Mouse (Mus musculus) forebrain, embryonic 11.5 days (tissue): ENCODE measurements at regions not wholly inside any gene's neighbourhood (a gene's known extent, or its start where the extent isn't known, plus 50 kb on each side); places are given as distances from the start of the nearest gene placed in this dataset.
A peak's percentile ranks its signal among the peaks of the same experiment; 100 is the strongest.

ENCODE experiments used
- ATAC-seq: fragments of 200-750 bp; cut with Nextera tagmentation; replicated peaks from 2 replicates; pipeline ENCODE4 v1.8.0; 2017; ENCODE audit warnings: moderate TSS enrichment; ENCODE audit not compliant: low FRiP score
- DNase-seq: peaks from one replicate; pipeline ENCODE4 v3.0.0-alpha.2; 2017; ENCODE audit warnings: low spot score
- H3K27ac ChIP-seq: fragments of 300-500 bp; sonication (generic); 2 replicates; pipeline ENCODE4 v1.5.1; 2014; ENCODE audit warnings: low read depth, low read length
- H3K27me3 ChIP-seq: fragments of 300-500 bp; sonication (generic); 2 replicates; pipeline ENCODE4 v1.6.1; 2014; ENCODE audit warnings: mild to moderate bottlenecking, low read length, mixed read lengths; ENCODE audit not compliant: control insufficient read depth, insufficient read depth
- H3K36me3 ChIP-seq: fragments of 300-500 bp; sonication (generic); 2 replicates; pipeline ENCODE4 v1.6.1; 2014; ENCODE audit warnings: mild to moderate bottlenecking, low read length, moderate library complexity, mixed read lengths; ENCODE audit not compliant: control insufficient read depth, insufficient read depth
- H3K4me1 ChIP-seq: fragments of 300-500 bp; sonication (generic); replicated peaks from 2 replicates; pipeline ENCODE4 v1.6.1; 2014; ENCODE audit warnings: low read length, mixed read lengths; ENCODE audit not compliant: control insufficient read depth, insufficient read depth
- H3K4me2 ChIP-seq: fragments of 300-500 bp; sonication (generic); 2 replicates; pipeline ENCODE4 v1.6.1; 2014; ENCODE audit warnings: low read depth, mild to moderate bottlenecking, low read length, moderate library complexity, mixed read lengths; ENCODE audit not compliant: severe bottlenecking
- H3K4me3 ChIP-seq: fragments of 300-500 bp; sonication (generic); 2 replicates; pipeline ENCODE4 v1.5.1; 2014; ENCODE audit warnings: low read depth, low read length
- H3K9ac ChIP-seq: fragments of 300-500 bp; sonication (generic); 2 replicates; pipeline ENCODE4 v1.6.1; 2014; ENCODE audit warnings: low read length
- H3K9me3 ChIP-seq: fragments of 300-500 bp; sonication (generic); 2 replicates; pipeline ENCODE4 v1.6.1; 2016; ENCODE audit warnings: low read length, mixed read lengths; ENCODE audit not compliant: control insufficient read depth
- WGBS: fragments of 180-500 bp; shearing (Covaris S2); extraction: QIAGEN DNeasy Blood & Tissue Kit; methylation state at CpG from one replicate; pipeline ENCODE4 v1.1.7; 2014; 5-methylcytosine and 5-hydroxymethylcytosine counted together

DNA sequence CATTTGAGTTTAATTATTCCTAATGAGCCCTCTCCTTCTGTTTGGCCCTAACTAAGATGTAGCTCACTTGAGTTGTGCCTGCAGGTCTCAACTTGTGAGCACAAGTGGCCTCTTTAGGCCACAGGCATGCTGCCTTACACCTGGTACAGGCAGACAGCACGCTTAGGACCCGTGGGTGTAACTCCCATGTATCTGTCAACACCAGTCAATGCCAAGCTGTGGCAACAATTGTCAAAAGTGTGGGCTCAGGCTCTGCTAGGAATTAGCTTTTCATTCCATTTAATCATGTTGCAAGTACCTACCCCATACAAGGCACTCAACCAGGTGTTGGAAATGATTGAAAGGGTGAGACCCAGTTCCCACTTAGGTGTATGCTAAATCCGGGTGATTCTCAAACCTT, 322.3 kb upstream of the G2e3 start:
- Histone ChIP-seq H3K4me2 (no peak overlapping the region), H3K27ac (no peak overlapping the region), H3K36me3 (no peaks in the 10 kb centered on the region), H3K9ac (no peak overlapping the region), H3K9me3 (no peaks in the 10 kb centered on the region), H3K4me3 (no peak overlapping the region), H3K4me1 (no peaks in the 10 kb centered on the region), H3K27me3 (no peaks in the 10 kb centered on the region)
- no peak for DNase-seq
- ATAC-seq = no peak
- WGBS = 86% methylated on average over 3 of the region's 3 CpGs

DNA sequence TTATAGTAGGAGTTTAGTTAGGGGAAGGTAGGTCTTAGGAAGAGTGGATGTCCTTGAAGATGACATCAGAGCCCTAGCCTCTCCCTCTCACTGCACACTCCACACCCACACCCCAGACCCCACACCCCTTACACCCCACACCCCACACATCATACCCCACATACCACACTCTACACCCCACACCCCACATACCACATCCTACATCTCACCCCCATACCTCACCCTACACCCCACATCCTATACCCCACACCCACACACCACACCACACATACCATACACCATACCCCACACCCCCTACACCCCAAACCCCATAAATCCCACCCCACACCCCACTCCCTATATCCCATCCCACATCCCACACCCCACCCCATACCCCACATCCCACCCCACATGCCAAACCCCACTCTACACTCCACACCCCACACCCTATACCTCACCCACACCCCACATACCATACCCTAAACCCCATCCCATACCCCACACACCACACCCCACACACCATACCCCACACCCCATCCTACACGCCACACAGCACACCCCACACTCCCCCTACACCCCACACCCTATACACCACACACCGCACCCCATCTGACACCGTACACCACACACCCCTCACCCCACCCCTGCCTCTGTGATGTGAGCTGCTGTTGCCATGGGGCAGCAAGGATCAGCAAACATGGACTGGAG, 323.7 kb upstream of the G2e3 start:
- no peaks in the 10 kb centered on the region for H3K4me1 ChIP-seq
- H3K27ac ChIP-seq = no peak overlapping the region
- no peaks in the 10 kb centered on the region for H3K27me3 ChIP-seq
- no peak overlapping the region for H3K4me3 ChIP-seq
- no peak; the same call in 1 of the 2 replicates for ATAC-seq
- DNase-seq = no peak
- no peaks in the 10 kb centered on the region for H3K36me3 ChIP-seq
- 89% methylated on average over 3 of the region's 3 CpGs for WGBS
- no peak overlapping the region for H3K4me2 ChIP-seq
- no peak overlapping the region for H3K9ac ChIP-seq
- no peaks in the 10 kb centered on the region for H3K9me3 ChIP-seq

DNA sequence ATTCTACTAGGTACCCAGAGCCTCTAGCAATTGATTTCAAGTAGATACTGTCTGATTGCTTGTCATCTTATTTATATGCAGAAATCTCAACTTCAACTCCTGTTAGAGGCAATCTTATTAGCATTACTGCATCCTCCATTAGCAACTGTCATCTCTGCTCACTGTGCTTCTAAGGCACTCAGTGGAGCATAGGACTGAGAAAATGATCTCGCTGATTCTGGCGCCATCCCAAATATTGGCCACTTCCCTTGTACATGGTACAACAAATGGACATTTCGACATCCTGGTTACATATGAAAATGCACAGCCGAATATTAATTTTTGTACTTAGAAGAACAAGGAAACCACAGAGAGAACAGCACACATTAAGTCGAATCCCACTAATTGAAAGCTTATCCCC, 329.7 kb upstream of the G2e3 start:
- Histone ChIP-seq H3K9ac (no peak overlapping the region), H3K4me3 (no peak overlapping the region), H3K27me3 (no peaks in the 10 kb centered on the region), H3K27ac (no peak overlapping the region), H3K36me3 (no peaks in the 10 kb centered on the region), H3K9me3 (no peaks in the 10 kb centered on the region), H3K4me2 (no peak overlapping the region), H3K4me1 (no peaks in the 10 kb centered on the region)
- no peak for ATAC-seq
- WGBS = 91% methylated on average over 5 of the region's 5 CpGs
- DNase-seq = no peak

DNA sequence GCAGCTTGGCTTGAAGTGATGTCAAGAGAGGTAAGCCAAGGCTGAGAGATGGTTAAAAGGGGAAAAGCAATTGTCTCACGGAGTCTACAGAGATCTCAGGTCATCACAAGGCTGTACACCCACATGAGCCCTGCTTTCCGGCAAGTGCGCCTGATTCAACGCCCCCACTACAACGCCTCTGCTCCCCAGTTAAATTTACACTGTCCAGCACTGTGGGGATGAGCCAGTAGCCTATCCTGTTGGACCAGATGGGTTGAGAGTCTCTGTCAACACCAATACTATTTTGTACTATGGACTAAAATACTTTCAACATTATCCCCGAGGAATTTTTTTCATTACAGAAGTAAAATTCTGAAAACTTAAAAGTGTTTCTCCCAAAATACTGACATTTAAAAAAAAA, 331.8 kb upstream of the G2e3 start:
- Histone ChIP-seq H3K4me3 (no peak overlapping the region), H3K9ac (no peak overlapping the region), H3K27me3 (no peaks in the 10 kb centered on the region), H3K4me2 (no peak overlapping the region), H3K9me3 (no peaks in the 10 kb centered on the region), H3K4me1 (no peaks in the 10 kb centered on the region), H3K27ac (no peak overlapping the region), H3K36me3 (no peaks in the 10 kb centered on the region)
- 88% methylated on average over 6 of the region's 6 CpGs for WGBS
- no peak for DNase-seq
- no peak for ATAC-seq

DNA sequence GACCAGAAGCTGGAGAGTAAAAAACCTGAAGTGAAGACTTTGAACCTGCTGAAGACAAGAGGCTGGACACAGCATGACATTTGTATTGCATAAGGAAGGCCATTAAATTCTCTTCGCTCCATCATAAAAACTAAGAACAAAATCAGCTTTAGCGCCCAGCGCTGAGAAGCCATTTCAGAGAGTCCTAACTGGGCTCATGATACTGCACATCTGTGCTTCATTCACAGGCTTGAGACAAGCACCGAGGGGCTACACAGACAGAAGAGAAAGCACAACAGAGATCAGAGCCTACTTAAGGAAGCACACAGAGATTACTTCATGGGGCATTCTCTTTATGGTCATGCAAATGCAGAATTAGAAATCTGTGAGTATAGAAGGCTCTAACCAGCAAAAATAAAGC, 338.2 kb upstream of the G2e3 start:
- DNase-seq (no peak), ATAC-seq (no peak)
- Histone ChIP-seq H3K36me3 (no peaks in the 10 kb centered on the region), H3K27ac (no peak overlapping the region), H3K4me2 (no peak overlapping the region), H3K27me3 (peaks cover 2% of the 10 kb centered on the region; the same call in 1 of the 2 replicates), H3K9ac (no peak overlapping the region), H3K4me1 (no peaks in the 10 kb centered on the region; the same call in 1 of the 2 replicates), H3K9me3 (peaks cover 5% of the 10 kb centered on the region), H3K4me3 (no peak overlapping the region)
- WGBS = 81% methylated on average over 4 of the region's 4 CpGs

DNA sequence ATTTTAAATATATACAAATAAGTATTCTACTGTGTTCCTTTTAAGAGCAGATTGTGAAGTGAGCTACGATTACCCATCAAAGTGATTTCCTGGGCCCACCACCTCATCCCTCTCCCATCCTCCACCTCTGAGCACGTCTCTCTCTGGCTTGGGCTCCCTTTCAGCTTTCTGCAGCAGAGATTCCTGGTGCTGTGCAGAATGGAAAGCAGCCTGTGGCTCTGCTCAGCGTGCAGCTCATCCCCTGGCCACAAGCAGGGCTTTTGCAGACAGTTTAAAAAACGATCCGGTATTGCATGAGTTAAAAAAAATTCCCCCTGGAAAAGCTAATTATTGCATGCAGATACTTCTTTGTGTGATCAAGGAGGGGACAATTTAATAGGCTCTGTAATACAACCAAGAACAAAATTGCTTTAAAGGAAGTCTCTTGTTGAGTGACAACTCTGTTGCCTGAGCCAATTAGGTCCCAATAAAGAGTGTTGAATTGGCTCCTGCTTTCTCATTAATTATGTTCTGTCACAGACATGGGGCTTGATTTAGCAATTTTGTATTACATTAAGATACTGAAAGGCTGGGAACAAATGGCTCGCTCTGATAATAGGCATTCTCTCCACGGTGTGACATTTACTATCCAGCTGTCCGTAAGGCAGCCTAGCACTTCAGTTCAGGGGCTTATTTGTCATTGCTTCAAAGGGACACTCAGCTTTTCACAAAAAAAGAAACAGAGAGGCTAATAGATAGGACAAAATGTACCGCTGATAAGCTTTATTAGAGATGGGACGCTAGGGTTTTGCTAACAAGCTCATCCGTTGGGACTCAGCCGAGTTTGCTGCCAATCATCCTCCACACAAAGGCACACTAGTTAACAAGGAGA, 345.9 kb upstream of the G2e3 start:
- Histone ChIP-seq H3K4me3 (no peak overlapping the region), H3K9ac (peak overlapping the region; percentile 52), H3K27me3 (peaks cover 2% of the 10 kb centered on the region; the same call in 1 of the 2 replicates), H3K9me3 (peaks cover 1% of the 10 kb centered on the region), H3K27ac (peak overlapping the region; percentile 88), H3K4me2 (peak overlapping the region; percentile 39), H3K36me3 (no peaks in the 10 kb centered on the region), H3K4me1 (peaks cover 16% of the 10 kb centered on the region)
- peak; percentile 90 for ATAC-seq
- 8% methylated on average over 12 of the region's 12 CpGs for WGBS
- peak; percentile 77 for DNase-seq

DNA sequence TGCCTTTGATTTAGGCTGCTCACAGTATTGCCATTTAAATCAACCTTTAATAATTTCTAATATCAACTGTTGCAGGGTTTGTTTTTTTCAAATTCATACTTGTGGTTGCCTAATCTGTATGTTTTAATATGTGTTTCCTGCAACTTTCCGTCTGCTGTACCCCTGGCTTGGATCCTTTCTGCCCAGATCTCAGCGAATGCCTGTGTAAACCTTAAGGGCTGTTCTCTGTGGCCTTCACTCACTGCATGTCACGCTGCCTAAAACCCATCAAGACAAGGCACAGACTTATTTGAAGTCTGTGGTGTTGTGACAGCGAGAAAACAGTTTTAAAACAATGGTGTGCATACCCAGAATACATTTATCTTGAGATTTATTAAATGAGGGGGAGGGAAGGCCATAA, 346.8 kb upstream of the G2e3 start:
- Histone ChIP-seq H3K9me3 (no peaks in the 10 kb centered on the region), H3K4me2 (peak overlapping the region; percentile 39), H3K27me3 (peaks cover 2% of the 10 kb centered on the region; the same call in 1 of the 2 replicates), H3K4me3 (no peak overlapping the region), H3K4me1 (peaks cover 16% of the 10 kb centered on the region), H3K9ac (peak overlapping the region; percentile 52), H3K36me3 (no peaks in the 10 kb centered on the region), H3K27ac (peak overlapping the region; percentile 88)
- WGBS = 24% methylated on average over 4 of the region's 4 CpGs
- DNase-seq = no peak
- ATAC-seq = no peak

DNA sequence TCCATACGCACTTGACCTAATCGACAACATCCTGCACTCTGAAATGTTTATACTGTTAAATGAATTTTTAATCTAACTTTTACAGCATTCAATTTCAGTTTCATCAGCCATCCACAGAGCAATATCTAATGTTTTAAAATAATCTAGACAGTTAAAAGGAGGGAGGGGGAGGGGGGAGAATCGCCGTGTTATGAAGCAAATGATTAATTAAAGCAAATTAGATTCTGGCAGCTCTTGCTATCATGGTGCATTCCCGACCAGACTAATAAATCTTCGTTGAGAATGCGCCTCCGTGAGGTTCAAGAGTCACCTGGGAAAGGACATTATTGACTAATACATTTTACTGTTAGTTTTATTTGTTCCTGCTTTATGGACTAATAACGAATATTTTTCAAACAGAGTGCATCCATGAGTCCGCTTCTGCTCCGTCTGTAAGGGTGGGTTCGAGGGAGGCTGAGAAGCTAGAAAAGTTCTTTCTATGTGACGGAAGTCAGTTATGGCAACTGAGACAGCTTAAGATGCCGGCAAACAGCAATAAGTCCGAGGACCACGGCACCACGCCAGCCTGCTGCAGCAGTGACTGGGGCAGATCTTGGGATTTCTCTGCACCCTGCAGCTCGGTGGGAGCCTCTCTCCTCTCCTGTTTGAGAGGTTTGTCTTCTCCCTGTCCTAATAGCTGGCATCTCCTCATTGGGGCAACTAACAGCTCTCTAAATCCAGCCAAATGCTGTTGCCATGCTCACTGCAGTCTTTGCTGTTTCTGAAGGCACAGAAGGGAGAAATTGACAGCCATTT, 347.4 kb upstream of the G2e3 start:
- Histone ChIP-seq H3K27ac (peak overlapping the region; percentile 88), H3K9ac (peak overlapping the region; percentile 41), H3K27me3 (peaks cover under 1% of the 10 kb centered on the region; the same call in 1 of the 2 replicates), H3K4me3 (no peak overlapping the region), H3K9me3 (no peaks in the 10 kb centered on the region), H3K36me3 (no peaks in the 10 kb centered on the region), H3K4me1 (peaks cover 16% of the 10 kb centered on the region), H3K4me2 (peak overlapping the region; percentile 39)
- WGBS = 51% methylated on average over 18 of the region's 18 CpGs
- ATAC-seq (no peak), DNase-seq (no peak)
